Mouse (Mus musculus) CH12.LX (cell line): ENCODE measurements at regions not wholly inside any gene's neighbourhood (a gene's known extent, or its start where the extent isn't known, plus 50 kb on each side); places are given as distances from the start of the nearest gene placed in this dataset.

ENCODE experiments used
- DNase-seq: peaks from one replicate; pipeline ENCODE4 v3.0.0-alpha.2; 2013; ENCODE audit errors: extremely low read depth
- H3K27ac ChIP-seq: 2 replicates; pipeline ENCODE4 v1.5.1; 2012; ENCODE audit warnings: low read depth, mild to moderate bottlenecking, control low read depth, moderate library complexity; ENCODE audit not compliant: insufficient read depth
- H3K27me3 ChIP-seq: replicated peaks from 2 replicates; pipeline ENCODE3; 2012; ENCODE audit warnings: inconsistent platforms
- H3K36me3 ChIP-seq, 2 experiments: replicated peaks in 1 of 2; 2 replicates each; pipeline versions ENCODE3 to v1.6.1; 2012; ENCODE audit warnings: inconsistent platforms in 1 of 2, low read length in 1 of 2, mild to moderate bottlenecking in 1 of 2, mixed read lengths in 1 of 2, moderate library complexity in 1 of 2; ENCODE audit not compliant: control insufficient read depth in 1 of 2, insufficient read depth in 1 of 2
- H3K4me1 ChIP-seq, 2 experiments: 2 replicates each; pipeline ENCODE4 v1.6.1; 2012; ENCODE audit warnings: inconsistent platforms in 1 of 2, moderate library complexity in 1 of 2; ENCODE audit not compliant: insufficient read depth in 2 of 2, control insufficient read depth in 1 of 2
- H3K4me2 ChIP-seq: 2 replicates; pipeline ENCODE4 v1.6.1; 2012; ENCODE audit warnings: low read depth, mild to moderate bottlenecking, control low read depth; ENCODE audit not compliant: poor library complexity, insufficient read depth, severe bottlenecking
- H3K4me3 ChIP-seq, 3 experiments: fragments of 150-350 bp in 1 of 3; sonication (generic) in 1 of 3; replicated peaks in 1 of 3; 2 replicates each; pipeline versions ENCODE3 to v1.5.1; 2011 to 2012; ENCODE audit warnings: low read depth in 2 of 3, low read length in 2 of 3, mild to moderate bottlenecking in 2 of 3, moderate library complexity in 2 of 3, control low read depth in 1 of 3, improper control_type of control experiment in 1 of 3, inconsistent platforms in 1 of 3, mixed read lengths in 1 of 3; ENCODE audit not compliant: poor library complexity in 1 of 3
- H3K79me2 ChIP-seq: replicated peaks from 2 replicates; pipeline ENCODE4 v1.6.1; 2012; ENCODE audit warnings: mild to moderate bottlenecking, moderate library complexity; ENCODE audit not compliant: control insufficient read depth, poor library complexity, insufficient read depth, severe bottlenecking; ENCODE audit errors: extremely low read depth
- H3K9ac ChIP-seq: 2 replicates; pipeline ENCODE4 v1.6.1; 2012; ENCODE audit warnings: low read depth, mild to moderate bottlenecking, control low read depth, moderate library complexity; ENCODE audit not compliant: insufficient read depth
- H3K9me3 ChIP-seq: replicated peaks from 2 replicates; pipeline ENCODE3; 2012; ENCODE audit warnings: low read length, inconsistent platforms, mixed read lengths
- BHLHE40 ChIP-seq: IDR thresholded peaks from 2 replicates; pipeline ENCODE4 v1.6.1; 2011; ENCODE audit warnings: mild to moderate bottlenecking, low read depth, low read length, improper control_type of control experiment
- CHD2 ChIP-seq: IDR thresholded peaks from 2 replicates; pipeline ENCODE4 v1.6.1; 2011; ENCODE audit warnings: low read length, improper control_type of control experiment
- EP300 ChIP-seq: IDR thresholded peaks from 2 replicates; pipeline ENCODE4 v1.6.1; 2011; ENCODE audit warnings: low read length, improper control_type of control experiment
- ETS1 ChIP-seq: conservative IDR thresholded peaks from 2 replicates; pipeline ENCODE4 v1.6.1; 2012; ENCODE audit warnings: low read depth, mild to moderate bottlenecking, inconsistent platforms, low read length, improper control_type of control experiment, moderate library complexity
- IRF4 ChIP-seq: IDR thresholded peaks from 2 replicates; pipeline ENCODE4 v1.6.1; 2014; ENCODE audit warnings: low read depth, mild to moderate bottlenecking, inconsistent platforms, low read length, improper control_type of control experiment
- MAFK ChIP-seq: IDR thresholded peaks from 2 replicates; pipeline ENCODE4 v1.6.1; 2011; ENCODE audit warnings: low read length, improper control_type of control experiment; ENCODE audit not compliant: insufficient replicate concordance
- MAX ChIP-seq: IDR thresholded peaks from 2 replicates; pipeline ENCODE4 v1.6.1; 2011; ENCODE audit warnings: low read length, improper control_type of control experiment
- MAZ ChIP-seq: IDR thresholded peaks from 2 replicates; pipeline ENCODE4 v1.6.1; 2012; ENCODE audit warnings: low read depth, mild to moderate bottlenecking, inconsistent platforms, low read length, improper control_type of control experiment, moderate library complexity
- MXI1 ChIP-seq: IDR thresholded peaks from 2 replicates; pipeline ENCODE4 v1.6.1; 2011; ENCODE audit warnings: mild to moderate bottlenecking, low read depth, low read length, improper control_type of control experiment
- MYC ChIP-seq: IDR thresholded peaks from 2 replicates; pipeline ENCODE4 v1.6.1; 2011; ENCODE audit warnings: low read depth, mild to moderate bottlenecking, improper control_type of control experiment, low read length
- NRF1 ChIP-seq: IDR thresholded peaks from 2 replicates; pipeline ENCODE4 v1.6.1; 2014; ENCODE audit warnings: low read depth, mild to moderate bottlenecking, inconsistent platforms, low read length, improper control_type of control experiment, moderate library complexity
- PAX5 ChIP-seq: IDR thresholded peaks from 2 replicates; pipeline ENCODE4 v1.6.1; 2012; ENCODE audit warnings: low read length, inconsistent platforms, mixed read lengths
- POLR2A ChIP-seq: IDR thresholded peaks from 2 replicates; pipeline ENCODE4 v1.6.1; 2011; ENCODE audit warnings: low read depth, mild to moderate bottlenecking, improper control_type of control experiment, low read length
- RCOR1 ChIP-seq: conservative IDR thresholded peaks from 2 replicates; pipeline ENCODE4 v1.6.1; 2012; ENCODE audit warnings: low read depth, mild to moderate bottlenecking, inconsistent platforms, low read length, improper control_type of control experiment
- SIN3A ChIP-seq: IDR thresholded peaks from 2 replicates; pipeline ENCODE4 v1.6.1; 2012; ENCODE audit warnings: low read length, improper control_type of control experiment, inconsistent platforms
- TBP ChIP-seq: conservative IDR thresholded peaks from 2 replicates; pipeline ENCODE4 v1.6.1; 2011; ENCODE audit warnings: low read depth, low read length, improper control_type of control experiment
- TCF12 ChIP-seq: IDR thresholded peaks from 2 replicates; pipeline ENCODE4 v1.6.1; 2014; ENCODE audit warnings: low read depth, mild to moderate bottlenecking, inconsistent platforms, low read length, improper control_type of control experiment
- USF1 ChIP-seq: IDR thresholded peaks from 2 replicates; pipeline ENCODE4 v1.6.1; 2014; ENCODE audit warnings: low read depth, mild to moderate bottlenecking, inconsistent platforms, low read length, improper control_type of control experiment
- USF2 ChIP-seq: conservative IDR thresholded peaks from 2 replicates; pipeline ENCODE4 v1.6.1; 2011; ENCODE audit warnings: low read depth, low read length, improper control_type of control experiment
- ZC3H11A ChIP-seq: IDR thresholded peaks from 2 replicates; pipeline ENCODE4 v1.6.1; 2012; ENCODE audit warnings: low read depth, mild to moderate bottlenecking, inconsistent platforms, low read length, improper control_type of control experiment
- dilution Hi-C: fragments of 300-500 bp; cut with MboI; formaldehyde crosslinking; loops from 2 replicates; pipeline ENCODE4 v1.14.3; 2020; ENCODE audit warnings: low sequenced_read_pairs; ENCODE audit not compliant: extremely low pct_unique_long_range_greater_than_20kb, extremely low pct_ligation_motif_present
- in situ Hi-C: fragments of 300-500 bp; cut with MboI; formaldehyde crosslinking; loops from 3 replicates; pipeline ENCODE4 v1.14.3; 2019; ENCODE audit warnings: low sequenced_read_pairs, low pct_ligation_motif_present, low pct_unique_long_range_greater_than_20kb, mixed read lengths

GRCm38 (mm10) chr5:146679198-146679681 is 94.2 kb upstream of the Gpr12 start:
- peaks cover 4% of the 10 kb centered on the region for H3K27me3 ChIP-seq
- H3K36me3 ChIP-seq = no peaks in the 10 kb centered on the region
- no peaks in the 10 kb centered on the region for H3K79me2 ChIP-seq
- H3K9me3 ChIP-seq = no peaks in the 10 kb centered on the region
- H3K27ac ChIP-seq = peak overlapping the region; percentile 97
- TF ChIP-seq USF1 (no peak), MAX (no peak), CHD2 (0 out of 2 replicates have a peak, but pooled peaks have one; percentile 8), EP300 (no peak), ETS1 (0 out of 2 replicates have a peak, but pooled peaks have one; percentile 3), ZC3H11A (no peak), TBP (0 out of 2 replicates have a peak, but pooled peaks have one; percentile 1), NRF1 (0 out of 2 replicates have a peak, but pooled peaks have one; percentile 16)
- H3K4me1 ChIP-seq = peaks cover 19 to 91% of the 10 kb centered on the region in 2 experiments
- peak overlapping the region; percentile 52; the same call in 1 of the 2 replicates for H3K4me2 ChIP-seq
- DNase-seq = no peak
- in situ Hi-C loops = loop anchor here (10.0 to 25.0 kb wide), 3 partner anchors 183 to 633 kb away; partner anchors contain the start of genes Cdx2 and Urad
- H3K4me3 ChIP-seq = no peak overlapping the region
- peak overlapping the region; percentile 23; the same call in 1 of the 2 replicates for H3K9ac ChIP-seq
- dilution Hi-C loops = no loop called here

GRCm38 (mm10) chr5:146678775-146679170 is 93.7 kb upstream of the Gpr12 start:
- H3K27ac ChIP-seq = peak overlapping the region; percentile 97
- peak overlapping the region; percentile 52; the same call in 1 of the 2 replicates for H3K4me2 ChIP-seq
- peak overlapping the region; percentile 23; the same call in 1 of the 2 replicates for H3K9ac ChIP-seq
- no peaks in the 10 kb centered on the region for H3K9me3 ChIP-seq
- H3K79me2 ChIP-seq = no peaks in the 10 kb centered on the region
- in situ Hi-C loops (loop anchor here (10.0 to 25.0 kb wide), 3 partner anchors 184 to 634 kb away; partner anchors contain the start of genes Cdx2 and Urad), dilution Hi-C loops (no loop called here)
- H3K4me3 ChIP-seq = no peak overlapping the region
- no peaks in the 10 kb centered on the region for H3K36me3 ChIP-seq
- peak; percentile 69 for DNase-seq
- TF ChIP-seq MAFK (0 out of 2 replicates have a peak, but pooled peaks have one; percentile 10), IRF4 (peak; percentile 44), SIN3A (0 out of 2 replicates have a peak, but pooled peaks have one; percentile 61), MYC (no peak; the same call in 1 of the 2 replicates), RCOR1 (no peak), MAZ (peak; percentile 36; the same call in 1 of the 2 replicates), USF1 (no peak), USF2 (peak; percentile 15; the same call in 1 of the 2 replicates), TCF12 (peak; percentile 62; the same call in 1 of the 2 replicates), MAX (peak; percentile 85), MXI1 (peak; percentile 75; the same call in 1 of the 2 replicates), PAX5 (no peak), ETS1 (peak; percentile 41; the same call in 1 of the 2 replicates), POLR2A (peak; percentile 41; the same call in 1 of the 2 replicates), BHLHE40 (peak; percentile 63), TBP (peak; percentile 36; the same call in 1 of the 2 replicates), EP300 (peak; percentile 57; the same call in 1 of the 2 replicates)
- TF ChIP-seq, all 38 proteins: peak for 13
- peaks cover 19 to 88% of the 10 kb centered on the region in 2 experiments for H3K4me1 ChIP-seq
- H3K27me3 ChIP-seq = peaks cover 8% of the 10 kb centered on the region
